Mouse (Mus musculus) right cerebral cortex, adult 18-20 months (tissue): Measurements from ENCODE around the gene Gm20715.
"Not testable (repeated sequence)": the region's sequence is repeated elsewhere in the genome, so short reads cannot be mapped to it uniquely, and the experiment has no call there.

Source experiments
- DNase-seq: peaks from one replicate; pipeline ENCODE4 v3.0.0; 2022; ENCODE audit warnings: mixed read lengths

The Gm20715 gene

DNA sequence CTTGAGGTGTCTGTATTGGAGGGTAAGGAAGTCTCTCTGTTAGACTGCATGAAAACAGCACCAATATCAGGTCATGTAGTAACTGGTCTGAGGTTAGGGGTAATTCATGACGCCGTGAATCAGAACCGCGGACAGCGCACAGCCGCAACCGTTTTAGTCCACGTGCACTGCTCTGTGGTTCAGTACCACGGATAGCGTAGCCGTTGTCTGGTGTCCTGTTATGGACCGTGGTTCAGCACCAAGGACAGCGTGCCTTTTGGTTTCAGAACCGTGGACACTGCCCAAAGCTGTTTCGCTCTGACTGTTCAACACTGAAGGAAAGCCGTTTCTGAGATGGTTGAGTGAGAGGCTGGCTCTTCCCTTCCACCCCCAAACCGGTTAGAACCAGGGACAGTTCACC is at the start of gene Gm20715:
Gene Gm20715, plus strand, starts transcription at position 235 of the 400 bp plus-strand sequence.
- DNase-seq: peak; percentile 59

DNA sequence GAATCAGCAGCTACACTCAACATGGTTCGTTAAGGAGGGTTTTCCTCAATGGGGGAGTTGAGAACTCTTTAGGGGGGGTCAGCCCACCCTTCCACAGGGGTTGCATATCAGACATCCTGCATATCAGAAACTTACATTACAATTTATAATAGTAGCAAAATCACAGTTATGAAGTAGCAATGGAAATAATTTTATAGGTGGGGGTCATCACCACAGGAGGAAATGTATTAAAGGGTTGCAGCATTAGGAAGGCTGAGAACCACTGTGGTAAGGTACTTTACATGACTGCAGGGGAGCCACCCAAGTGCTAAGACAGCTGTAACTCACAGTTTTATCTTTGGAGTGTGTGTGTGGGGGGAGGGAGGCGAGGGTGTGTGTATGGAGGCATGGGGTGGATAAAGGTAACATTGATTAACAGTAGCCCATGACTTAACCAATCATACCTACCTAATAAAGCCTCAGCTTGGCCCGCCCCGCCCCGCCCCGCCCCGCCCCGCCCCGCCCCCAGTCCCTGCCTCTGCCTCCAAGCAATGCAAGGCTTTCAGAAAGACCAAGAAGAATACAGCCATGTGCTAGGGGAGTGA is 49.5 kb upstream of the Gm20715 start:
- no peak for DNase-seq

DNA sequence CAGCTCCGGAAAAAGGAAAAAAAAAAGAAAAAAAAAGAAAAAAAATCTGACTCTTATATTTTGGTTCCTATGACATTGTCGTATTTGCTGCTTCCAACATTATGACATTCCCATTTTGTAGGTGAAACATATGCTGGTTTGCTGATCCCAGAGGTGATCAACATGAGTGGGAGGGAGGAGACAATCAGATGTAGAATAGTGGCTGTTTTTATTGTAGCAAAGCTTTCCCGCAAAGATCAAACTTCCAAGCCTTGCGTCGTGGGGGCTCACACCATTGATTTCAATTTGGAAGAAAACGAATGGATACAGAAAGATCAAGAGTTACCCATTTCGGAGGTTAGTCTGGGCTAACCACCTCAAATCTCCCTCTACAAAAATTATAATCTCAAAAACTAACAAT is 48.3 kb upstream of the Gm20715 start:
- DNase-seq: no peak

- peak; percentile 99 for DNase-seq
Observed at GRCm38 (mm10) chr7:6362268-6363046, 47.6 kb upstream of the Gm20715 start.

DNA sequence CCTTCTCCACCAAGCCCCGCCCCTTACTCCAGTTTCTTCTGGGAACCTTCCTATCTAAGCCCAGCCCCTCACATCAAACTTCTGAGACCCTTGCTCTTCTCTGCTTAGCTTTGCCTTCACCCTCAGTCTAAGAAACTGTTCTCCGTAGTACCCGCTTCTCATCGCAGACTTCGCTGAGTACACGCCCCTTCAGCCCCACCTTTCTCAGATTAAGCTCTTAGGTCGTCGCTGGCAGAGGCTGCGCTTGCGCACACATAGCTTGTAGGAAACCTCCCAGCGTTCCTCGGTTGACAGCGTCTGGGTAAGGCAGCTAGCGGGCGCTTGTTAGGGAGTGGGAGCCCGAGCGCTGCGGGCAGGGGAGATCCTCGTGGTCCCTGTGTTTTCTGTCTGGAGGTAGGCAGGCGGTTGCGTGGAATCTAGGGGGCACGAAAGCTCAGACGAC is 47.0 kb upstream of the Gm20715 start, which contains the start of gene Zfp78:
Gene Zfp78, plus strand, starts transcription at position 234 of the 442 bp plus-strand sequence.
- DNase-seq: peak; percentile 89

GRCm38 (mm10) chr7:6364761-6365160 is 45.3 kb upstream of the Gm20715 start:
- no peak for DNase-seq

DNA sequence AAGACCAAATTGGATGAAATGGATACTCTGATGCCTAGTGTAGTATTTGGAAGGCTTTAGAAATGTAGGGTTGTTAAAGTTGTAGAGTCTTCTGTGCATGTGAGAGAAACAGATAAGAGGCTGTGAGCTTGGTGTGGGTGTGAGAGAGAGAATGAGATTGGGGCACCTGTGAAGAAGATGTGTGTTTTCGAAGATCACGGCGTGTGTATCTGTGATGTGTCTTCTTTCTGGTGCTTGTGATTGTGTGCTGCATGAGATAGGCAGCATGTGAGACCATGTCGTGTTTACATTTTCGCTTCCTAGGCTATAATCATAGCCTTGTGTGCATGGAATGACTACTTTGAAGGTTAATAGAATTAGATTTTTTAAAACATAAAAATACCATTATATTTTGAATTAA is 42.9 kb upstream of the Gm20715 start:
- DNase-seq: no peak

- not testable (repeated sequence) for DNase-seq
Observed at GRCm38 (mm10) chr7:6368146-6368545, 41.9 kb upstream of the Gm20715 start.

GRCm38 (mm10) chr7:6369460-6369859 is 40.6 kb upstream of the Gm20715 start:
- no peak for DNase-seq

DNA sequence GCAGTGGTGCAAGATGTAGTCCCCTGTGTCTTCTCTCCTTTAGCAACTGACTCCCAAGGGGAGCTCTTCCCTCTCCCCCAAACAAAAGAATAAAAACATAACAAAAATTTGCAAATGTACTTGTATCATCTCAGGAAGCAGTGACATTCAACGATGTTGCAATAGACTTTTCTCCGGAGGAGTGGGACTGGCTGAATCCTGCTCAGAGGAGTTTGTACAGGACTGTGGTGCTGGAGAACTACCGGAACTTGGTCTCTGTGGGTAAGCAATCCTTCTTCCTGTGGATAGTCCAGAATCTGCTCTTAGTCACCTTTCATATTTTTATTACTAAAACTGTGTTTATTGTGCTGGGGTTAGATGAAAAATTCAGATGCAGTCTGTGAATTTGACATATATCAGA is 37.1 kb upstream of the Gm20715 start:
- no peak for DNase-seq

DNA sequence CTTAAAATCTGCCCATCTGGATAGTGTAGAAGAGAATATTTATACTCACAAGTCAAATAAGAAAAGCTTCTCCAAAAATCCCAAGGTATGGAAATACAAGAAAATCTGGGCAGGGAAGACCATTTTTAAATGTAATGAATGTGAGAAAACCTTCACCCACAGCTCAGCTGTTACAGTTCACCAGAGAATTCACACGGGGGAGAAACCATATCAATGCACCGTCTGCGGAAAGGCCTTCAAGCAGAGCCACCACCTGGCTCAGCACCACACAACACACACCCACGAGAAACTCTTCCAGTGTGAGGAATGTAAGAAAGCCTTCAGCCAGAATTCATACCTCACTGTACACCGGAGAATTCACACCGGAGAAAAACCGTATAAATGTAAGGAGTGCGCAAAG is 31.6 kb upstream of the Gm20715 start:
- peak; percentile 78 for DNase-seq

DNA sequence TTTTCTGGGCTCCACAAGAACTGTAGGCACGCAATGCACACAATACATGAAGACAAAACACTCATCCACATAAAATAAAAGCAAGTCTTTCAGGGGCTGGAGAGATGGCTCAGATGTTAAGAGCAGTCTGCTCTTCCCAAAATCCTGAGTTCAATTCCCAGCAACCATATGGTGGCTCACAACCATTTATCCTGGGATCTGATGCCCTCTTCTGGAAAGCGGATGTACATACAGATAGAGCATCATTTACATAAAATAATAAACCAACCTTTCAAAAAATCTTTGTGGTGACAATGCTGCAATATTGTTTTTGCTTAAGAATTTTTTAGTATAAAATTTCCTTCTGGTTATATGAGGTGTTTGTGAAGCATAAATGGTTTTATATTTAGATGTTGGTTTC is 28.6 kb upstream of the Gm20715 start:
- DNase-seq: no peak

GRCm38 (mm10) chr7:6383044-6383455 is 27.0 kb upstream of the Gm20715 start, which contains the start of gene Zfp28:
Gene Zfp28 (plus strand): TSS chr7:6383295.
- DNase-seq: peak; percentile 91

- no peak for DNase-seq
Observed at GRCm38 (mm10) chr7:6384011-6384410, 26.1 kb upstream of the Gm20715 start.

- DNase-seq: peak; percentile 12
Observed at GRCm38 (mm10) chr7:6386995-6387394, 23.1 kb upstream of the Gm20715 start.

- no peak for DNase-seq
Observed at GRCm38 (mm10) chr7:6388971-6389370, 21.1 kb upstream of the Gm20715 start.

DNA sequence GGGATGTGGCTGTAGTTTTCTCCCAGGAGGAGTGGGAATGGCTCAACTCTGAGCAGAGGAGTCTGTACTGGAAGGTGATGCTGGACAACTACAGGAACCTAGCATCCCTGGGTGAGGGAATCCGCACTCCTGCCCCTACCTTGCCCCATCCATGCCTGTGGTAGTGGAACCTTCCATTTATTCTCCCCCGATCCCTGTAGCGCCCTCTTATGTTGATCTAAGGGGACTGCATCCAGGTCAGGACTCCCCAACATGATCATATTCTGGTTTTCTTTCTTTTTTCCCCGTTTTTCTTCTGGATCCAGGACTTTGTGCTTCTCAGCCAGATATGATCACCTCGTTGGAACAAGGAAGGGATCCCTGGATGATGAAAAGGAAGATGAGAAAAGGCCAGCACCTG is 20.6 kb upstream of the Gm20715 start:
- no peak for DNase-seq

DNA sequence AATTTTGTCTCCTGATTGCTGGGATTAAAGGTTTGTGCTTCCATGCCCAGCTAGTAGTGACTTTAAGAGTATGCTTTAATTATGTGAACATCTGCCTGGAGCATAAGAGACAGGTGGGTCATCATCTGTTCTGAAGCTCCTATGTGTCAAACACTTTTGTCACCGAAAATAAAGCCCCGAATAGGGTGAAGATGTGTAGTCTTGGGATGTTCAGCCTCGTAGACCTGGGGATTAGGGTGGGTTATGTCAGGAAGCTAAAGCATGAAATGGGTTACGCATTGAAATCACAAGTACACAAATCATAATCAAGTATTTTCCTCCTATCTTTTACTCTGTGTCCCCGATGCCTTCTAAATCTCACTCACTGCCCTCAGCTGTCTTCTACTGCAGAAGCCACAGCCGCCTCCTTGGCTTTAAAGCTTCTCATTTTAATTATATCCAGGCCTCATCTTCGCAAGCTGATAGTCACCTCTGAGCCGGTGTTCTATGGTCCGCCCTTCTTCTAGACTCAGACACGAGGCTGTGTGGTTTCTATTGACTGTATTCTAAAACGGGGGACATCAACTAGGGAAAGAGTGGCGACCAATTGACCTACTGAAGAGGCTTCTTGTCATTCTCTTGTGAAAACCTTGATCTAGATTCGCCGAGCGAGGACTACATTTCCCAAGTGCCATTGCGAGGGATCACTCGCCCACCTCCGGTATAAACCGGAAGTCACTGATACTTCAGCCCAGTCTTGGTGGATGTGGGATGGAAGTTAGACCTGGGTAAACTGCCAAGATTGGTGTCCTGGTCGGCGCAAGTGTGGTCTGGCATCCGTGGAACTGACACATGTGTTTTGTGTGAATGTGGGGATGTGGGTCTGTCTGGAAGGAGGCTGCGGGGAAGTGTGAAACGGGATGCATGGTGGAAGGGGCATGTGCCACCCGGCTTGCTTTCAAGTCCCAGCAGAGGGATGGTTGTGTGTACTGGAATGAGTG is 11.8 kb upstream of the Gm20715 start, which contains the start of gene Smim17:
Gene Smim17, plus strand, starts transcription at position 720 of the 980 bp plus-strand sequence.
- DNase-seq: peak; percentile 80

GRCm38 (mm10) chr7:6414626-6415441 is 4.8 kb downstream of the Gm20715 start:
- DNase-seq: peak; percentile 45

GRCm38 (mm10) chr7:6415442-6415787 is 5.3 kb downstream of the Gm20715 start:
- DNase-seq: no peak

DNA sequence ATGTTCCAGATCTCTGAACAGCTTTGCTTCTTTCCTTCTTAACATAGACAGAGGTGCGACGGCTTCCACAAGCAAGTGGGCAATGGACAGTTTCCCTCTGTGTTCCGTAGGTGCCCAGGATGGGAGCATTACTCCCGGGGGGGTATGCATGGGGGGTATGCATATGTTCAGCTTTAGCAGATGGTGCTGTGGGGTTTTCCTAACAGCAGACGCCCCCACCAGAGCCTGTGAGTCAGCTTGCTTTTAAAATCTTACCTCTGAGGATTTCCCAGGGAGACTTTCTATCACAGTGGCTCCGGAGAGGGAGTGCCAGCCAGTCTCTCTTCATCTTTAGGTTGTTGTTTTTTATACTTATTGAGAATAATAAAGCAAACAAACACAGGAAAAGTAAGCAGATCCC is 9.8 kb downstream of the Gm20715 start:
- DNase-seq: peak; percentile 66

GRCm38 (mm10) chr7:6429381-6429780 is 19.3 kb downstream of the Gm20715 start:
- no peak for DNase-seq
